Mouse (Mus musculus): Measurements from ENCODE around the gene Ugt1a6b. TPM values are rescaled to one million over a fixed set of nuclear protein-coding genes. Genes with fewer than 3 reads are reported as not detected.
A peak's percentile ranks its signal among the peaks of the same experiment; 100 is the strongest.
"Not testable (repeated sequence)": the region's sequence is repeated elsewhere in the genome, so short reads cannot be mapped to it uniquely, and the experiment has no call there.

Gene Ugt1a6b
- polyA plus RNA-seq, 1 experiment, result 2.9 TPM

DNA sequence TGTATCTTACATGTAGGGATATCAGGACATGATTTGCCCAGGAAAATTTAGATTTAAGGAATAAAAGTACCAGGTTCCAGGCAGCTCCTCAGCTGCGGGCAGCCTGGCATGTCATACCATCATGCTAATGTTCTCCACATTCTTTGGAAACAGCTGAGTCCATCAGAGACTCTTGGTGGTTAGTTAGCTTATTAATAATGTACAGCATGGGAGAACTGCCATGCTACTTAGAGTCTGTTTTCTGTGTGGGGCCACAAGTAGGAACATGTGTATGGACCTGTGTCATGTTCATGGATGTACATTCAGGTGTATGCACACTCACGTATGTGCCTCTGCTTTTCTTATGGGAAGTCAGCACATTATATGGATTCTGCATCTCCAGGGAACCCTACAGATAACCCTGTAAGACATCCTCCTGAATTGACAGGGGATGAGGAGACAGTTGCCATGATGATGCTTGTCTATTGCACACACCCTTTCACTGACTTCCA, 111.5 kb downstream of the Ugt1a6b start:
- no peak for DNase-seq
- Histone ChIP-seq H3K4me1 (ENCODE audit: control insufficient read depth, insufficient read depth, low read length) (no peaks in the 10 kb centered on the region), H3K4me3 (replicated peaks; ENCODE audit: extremely low read depth, low read depth, low read length) (no peak overlapping the region)
- WGBS, result 77% methylated on average over 2 of the region's 2 CpGs
- TF ChIP-seq POLR2A (IDR thresholded peaks at IDR 0.05; ENCODE audit: borderline replicate concordance, extremely low read depth, low read depth, low read length) (no peak), CTCF (IDR thresholded peaks at IDR 0.05; ENCODE audit: insufficient read depth, low read length) (no peak)

- Histone ChIP-seq H3K4me1 (ENCODE audit: control insufficient read depth, insufficient read depth, low read length) (no peaks in the 10 kb centered on the region), H3K4me3 (replicated peaks; ENCODE audit: extremely low read depth, low read depth, low read length) (no peak overlapping the region)
- TF ChIP-seq CTCF (IDR thresholded peaks at IDR 0.05; ENCODE audit: insufficient read depth, low read length) (no peak), POLR2A (IDR thresholded peaks at IDR 0.05; ENCODE audit: borderline replicate concordance, extremely low read depth, low read depth, low read length) (no peak)
- no peak for DNase-seq
- WGBS, result 70% methylated on average over 10 of the region's 10 CpGs
Observed at GRCm38 (mm10) chr1:88215466-88216380, 112.7 kb downstream of the Ugt1a6b start.

- DNase-seq, result no peak
- TF ChIP-seq CTCF (IDR thresholded peaks at IDR 0.05; ENCODE audit: insufficient read depth, low read length) (no peak), POLR2A (IDR thresholded peaks at IDR 0.05; ENCODE audit: borderline replicate concordance, extremely low read depth, low read depth, low read length) (no peak)
- H3K4me3 ChIP-seq (replicated peaks; ENCODE audit: extremely low read depth, low read depth, low read length), result no peak overlapping the region
- WGBS, result 57% methylated on average over 2 of the region's 2 CpGs
- H3K4me1 ChIP-seq (ENCODE audit: control insufficient read depth, insufficient read depth, low read length), result no peaks in the 10 kb centered on the region
Observed at GRCm38 (mm10) chr1:88216551-88216950, 113.5 kb downstream of the Ugt1a6b start.

- Histone ChIP-seq H3K4me3 (replicated peaks; ENCODE audit: extremely low read depth, low read depth, low read length) (no peak overlapping the region), H3K4me1 (ENCODE audit: control insufficient read depth, insufficient read depth, low read length) (no peaks in the 10 kb centered on the region)
- DNase-seq, result no peak
- WGBS, result 54% methylated on average over 2 of the region's 2 CpGs
- TF ChIP-seq POLR2A (IDR thresholded peaks at IDR 0.05; ENCODE audit: borderline replicate concordance, extremely low read depth, low read depth, low read length) (no peak), CTCF (IDR thresholded peaks at IDR 0.05; ENCODE audit: insufficient read depth, low read length) (no peak)
Observed at GRCm38 (mm10) chr1:88217144-88217543, 114.1 kb downstream of the Ugt1a6b start.

GRCm38 (mm10) chr1:88217576-88217975, 114.5 kb downstream of the Ugt1a6b start:
- Histone ChIP-seq H3K4me1 (ENCODE audit: control insufficient read depth, insufficient read depth, low read length) (no peaks in the 10 kb centered on the region), H3K4me3 (replicated peaks; ENCODE audit: extremely low read depth, low read depth, low read length) (no peak overlapping the region)
- WGBS, result 32% methylated on average over 3 of the region's 3 CpGs
- no peak for TF ChIP-seq CTCF (IDR thresholded peaks at IDR 0.05; ENCODE audit: insufficient read depth, low read length)
- no peak for TF ChIP-seq POLR2A (IDR thresholded peaks at IDR 0.05; ENCODE audit: borderline replicate concordance, extremely low read depth, low read depth, low read length)
- no peak for DNase-seq

GRCm38 (mm10) chr1:88218051-88218450, 115.0 kb downstream of the Ugt1a6b start:
- WGBS, result 74% methylated on average over 9 of the region's 9 CpGs
- TF ChIP-seq CTCF (IDR thresholded peaks at IDR 0.05; ENCODE audit: insufficient read depth, low read length) (no peak), POLR2A (IDR thresholded peaks at IDR 0.05; ENCODE audit: borderline replicate concordance, extremely low read depth, low read depth, low read length) (no peak)
- no peak for DNase-seq
- Histone ChIP-seq H3K4me3 (replicated peaks; ENCODE audit: extremely low read depth, low read depth, low read length) (no peak overlapping the region), H3K4me1 (ENCODE audit: control insufficient read depth, insufficient read depth, low read length) (no peaks in the 10 kb centered on the region)

GRCm38 (mm10) chr1:88218591-88218990, 115.5 kb downstream of the Ugt1a6b start:
- no peak for DNase-seq
- WGBS, result 47% methylated on average over 4 of the region's 4 CpGs
- H3K4me1 ChIP-seq (ENCODE audit: control insufficient read depth, insufficient read depth, low read length), result no peaks in the 10 kb centered on the region
- no peak overlapping the region for H3K4me3 ChIP-seq (replicated peaks; ENCODE audit: extremely low read depth, low read depth, low read length)
- TF ChIP-seq CTCF (IDR thresholded peaks at IDR 0.05; ENCODE audit: insufficient read depth, low read length) (no peak), POLR2A (IDR thresholded peaks at IDR 0.05; ENCODE audit: borderline replicate concordance, extremely low read depth, low read depth, low read length) (no peak)

- TF ChIP-seq POLR2A (IDR thresholded peaks at IDR 0.05; ENCODE audit: borderline replicate concordance, extremely low read depth, low read depth, low read length) (no peak), CTCF (IDR thresholded peaks at IDR 0.05; ENCODE audit: insufficient read depth, low read length) (no peak)
- 20% methylated on average over 1 of the region's 1 CpGs for WGBS
- no peak for DNase-seq
Observed at GRCm38 (mm10) chr1:88219054-88219453, 116.0 kb downstream of the Ugt1a6b start.

GRCm38 (mm10) chr1:88220336-88220735, 117.3 kb downstream of the Ugt1a6b start:
- H3K4me3 ChIP-seq (replicated peaks; ENCODE audit: extremely low read depth, low read depth, low read length), result no peak overlapping the region
- peak; percentile 7 for DNase-seq
- H3K4me1 ChIP-seq (ENCODE audit: control insufficient read depth, insufficient read depth, low read length), result no peaks in the 10 kb centered on the region
- TF ChIP-seq POLR2A (IDR thresholded peaks at IDR 0.05; ENCODE audit: borderline replicate concordance, extremely low read depth, low read depth, low read length) (no peak), CTCF (IDR thresholded peaks at IDR 0.05; ENCODE audit: insufficient read depth, low read length) (no peak)

More at GRCm38 (mm10) chr1:88219054-88219453, 116.0 kb downstream of the Ugt1a6b start:
- no peak overlapping the region for H3K4me3 ChIP-seq (replicated peaks; ENCODE audit: extremely low read depth, low read depth, low read length)
- H3K4me1 ChIP-seq (ENCODE audit: control insufficient read depth, insufficient read depth, low read length), result no peaks in the 10 kb centered on the region

- WGBS, result 48% methylated on average over 2 of the region's 2 CpGs
- DNase-seq, result no peak
Observed at GRCm38 (mm10) chr1:88222216-88222615, 119.2 kb downstream of the Ugt1a6b start.

GRCm38 (mm10) chr1:88223011-88223515, 120.0 kb downstream of the Ugt1a6b start:
- H3K4me3 ChIP-seq (replicated peaks; ENCODE audit: extremely low read depth, low read depth, low read length); H3K4me1 ChIP-seq (ENCODE audit: control insufficient read depth, insufficient read depth, low read length): not testable (repeated sequence)
- DNase-seq, result peak; percentile 6

More at GRCm38 (mm10) chr1:88222216-88222615, 119.2 kb downstream of the Ugt1a6b start:
- TF ChIP-seq POLR2A (IDR thresholded peaks at IDR 0.05; ENCODE audit: borderline replicate concordance, extremely low read depth, low read depth, low read length), result no peak
- no peak for TF ChIP-seq CTCF (IDR thresholded peaks at IDR 0.05; ENCODE audit: insufficient read depth, low read length)
- Histone ChIP-seq H3K4me3 (replicated peaks; ENCODE audit: extremely low read depth, low read depth, low read length) (no peak overlapping the region), H3K4me1 (ENCODE audit: control insufficient read depth, insufficient read depth, low read length) (no peaks in the 10 kb centered on the region)
